Mouse (Mus musculus): Measurements from ENCODE around the gene Srgap1.

- TF ChIP-seq CTCF (IDR thresholded peaks at IDR 0.05; ENCODE audit: borderline replicate concordance, insufficient read depth, low read length) (no peak), POLR2A (IDR thresholded peaks at IDR 0.05; ENCODE audit: low read depth, low read length) (no peak)
Measured at GRCm38 (mm10) chr10:121954877-121955276, 92.2 kb downstream of the Srgap1 start.
